Comparison of ENCODE assay signal across 19 mouse cellular contexts in genomic region chr4:149131789-149132565, GRCm38 (mm10). TPM values are rescaled to one million over a fixed set of nuclear protein-coding genes. Genes with fewer than 3 reads are reported as not detected.
DNase-seq lines count a peak whose midpoint lies in the region; ATAC-seq lines count a peak whose summit lies in the region.
"Had no signal": no experiment of that assay in that cellular context is flagged by ENCODE, and none has a peak within 500 bp of the region (broad histone marks: within the 10 kb centered on the region; RNA-seq: fewer than 3 reads in every experiment).

No protein-coding gene starts in this region.

- H3K27ac ChIP-seq in liver, embryonic 12.5 days: peak overlapping the region; percentile 2
- H3K27ac ChIP-seq in heart, embryonic 12.5 days (ENCODE audit: poor library complexity, severe bottlenecking): no peak overlapping the region
- H3K27ac ChIP-seq: embryonic facial prominence, embryonic 15.5 days; forebrain, embryonic 10.5 days; hindbrain, postnatal 0 days had no signal

- no peak for ATAC-seq in megakaryocyte, adult 5-6 weeks (ENCODE audit: poor library complexity, severe bottlenecking)
- ATAC-seq in liver, embryonic 12.5 days: no peak
- ATAC-seq in heart, embryonic 12.5 days (ENCODE audit: insufficient number of reproducible peaks, low FRiP score): no peak
- ATAC-seq: hindbrain, postnatal 0 days had no signal

- peak overlapping the region; percentile 23 for H3K4me3 ChIP-seq in megakaryocyte, embryonic 14.5 days (replicated peaks)
- no peak overlapping the region for H3K4me3 ChIP-seq in liver, embryonic 12.5 days
- no peak overlapping the region for H3K4me3 ChIP-seq in heart, embryonic 12.5 days
- H3K4me3 ChIP-seq: embryonic facial prominence, embryonic 15.5 days; forebrain, embryonic 10.5 days had no signal

- no peaks in the 10 kb centered on the region for H3K9me3 ChIP-seq in megakaryocyte, embryonic 14.5 days
- H3K9me3 ChIP-seq in liver, embryonic 12.5 days (replicated peaks): no peaks in the 10 kb centered on the region
- H3K9me3 ChIP-seq in heart, embryonic 12.5 days (replicated peaks): no peaks in the 10 kb centered on the region
- H3K9me3 ChIP-seq: embryonic facial prominence, embryonic 15.5 days; forebrain, embryonic 10.5 days had no signal

- 82% methylated on average over 21 of the region's 21 CpGs for WGBS in liver, embryonic 12.5 days (ENCODE audit: insufficient replicate concordance)
- WGBS in heart, embryonic 12.5 days: 87% methylated on average over 21 of the region's 21 CpGs

- H3K27me3 ChIP-seq in megakaryocyte, embryonic 14.5 days (replicated peaks): no peaks in the 10 kb centered on the region
- H3K27me3 ChIP-seq in liver, embryonic 12.5 days (replicated peaks): no peaks in the 10 kb centered on the region
- no peaks in the 10 kb centered on the region for H3K27me3 ChIP-seq in heart, embryonic 12.5 days (replicated peaks)
- H3K27me3 ChIP-seq: embryonic facial prominence, embryonic 15.5 days had no signal

- H3K36me3 ChIP-seq in megakaryocyte, embryonic 14.5 days (replicated peaks; ENCODE audit: low read length): peaks cover 33% of the 10 kb centered on the region
- H3K36me3 ChIP-seq in liver, embryonic 12.5 days: peaks cover 57% of the 10 kb centered on the region
- H3K36me3 ChIP-seq in heart, embryonic 12.5 days: peaks cover 44% of the 10 kb centered on the region

- H3K4me2 ChIP-seq in liver, embryonic 12.5 days: no peak overlapping the region
- H3K4me2 ChIP-seq in heart, embryonic 12.5 days: no peak overlapping the region
- H3K4me2 ChIP-seq: embryonic facial prominence, embryonic 15.5 days; heart, embryonic 11.5 days had no signal

- peaks cover 16% of the 10 kb centered on the region for H3K4me1 ChIP-seq in megakaryocyte, embryonic 14.5 days
- H3K4me1 ChIP-seq in liver, embryonic 12.5 days: peaks cover 19% of the 10 kb centered on the region
- H3K4me1 ChIP-seq in heart, embryonic 12.5 days (replicated peaks): peaks cover 8% of the 10 kb centered on the region; the same call in 1 of the 2 replicates

- DNase-seq in spleen, adult 12 weeks (ENCODE audit: low spot score): peak; percentile 23
- DNase-seq in yolk sac, embryonic 10.5 days (ENCODE audit: low spot score): peak; percentile 69
- DNase-seq in adrenal gland, postnatal 36 days: no peak
- DNase-seq in layer of hippocampus, postnatal 10 days (ENCODE audit: low spot score in 2 of 2): no peak
- DNase-seq: cerebellum, adult 11 months; gastrocnemius, postnatal 36 days; heart, postnatal 36 days; kidney, adult 18-20 months; layer of hippocampus, adult 9-11 months; thymus, adult 18-20 months had no signal

- H3K9ac ChIP-seq in liver, embryonic 12.5 days: no peak overlapping the region; the same call in 1 of the 2 replicates
- H3K9ac ChIP-seq in heart, embryonic 12.5 days: no peak overlapping the region
- H3K9ac ChIP-seq: embryonic facial prominence, embryonic 15.5 days had no signal

RNA-seq across cellular contexts. Expression of gene Cort, which starts 5.4 kb away (rescaled TPM):
- polyA plus RNA-seq in megakaryocyte, embryonic 14.5 days (2012; ENCODE audit: insufficient read depth, low replicate concordance): 3.4 TPM in 1 of 2 replicates, not detected in the other
- not detected in 2 replicates for total RNA-seq in megakaryocyte, adult 5-6 weeks (2015)
- total RNA-seq in megakaryocyte, adult 5-6 weeks (2017): 0.51 TPM in 1 of 2 replicates, not detected in the other
- polyA plus RNA-seq in liver, embryonic 12.5 days (2016; fragmentation: Nextera tagmentation; extraction: Ambion mirVana): 0.35 TPM in 1 of 2 replicates, not detected in the other
- 1 to 10 TPM in 1 of 2 experiments, under 1 TPM in 1; 0.66 to 1.2 TPM for total RNA-seq in adrenal gland, postnatal 36 days (2021)
- total RNA-seq in layer of hippocampus, postnatal 10 days (2021): 10 to 100 TPM; 17.8 to 22.2 TPM
- not detected in 2 replicates for polyA plus RNA-seq in heart, embryonic 12.5 days (2016; fragmentation: Nextera tagmentation; extraction: Ambion mirVana)
- total RNA-seq: common myeloid progenitor, adult 5-6 weeks; gastrocnemius, postnatal 36 days; heart, postnatal 36 days had no signal

RNA-seq across cellular contexts. Expression of gene Cenps, which starts 5.5 kb away (rescaled TPM):
- polyA plus RNA-seq in megakaryocyte, embryonic 14.5 days (2012; ENCODE audit: insufficient read depth, low replicate concordance): 7.5 TPM in 1 of 2 replicates, not detected in the other
- 13.0 and 15.8 TPM in 2 replicates for total RNA-seq in megakaryocyte, adult 5-6 weeks (2015)
- total RNA-seq in megakaryocyte, adult 5-6 weeks (2017): 7.7 and 18.6 TPM in 2 replicates
- polyA plus RNA-seq in liver, embryonic 12.5 days (2016; fragmentation: Nextera tagmentation; extraction: Ambion mirVana): 23.2 and 25.9 TPM in 2 replicates
- 10 to 100 TPM; 10.8 to 11.3 TPM for total RNA-seq in adrenal gland, postnatal 36 days (2021)
- total RNA-seq in layer of hippocampus, postnatal 10 days (2021): 10 to 100 TPM; 23.8 to 28.4 TPM
- polyA plus RNA-seq in heart, embryonic 12.5 days (2016; fragmentation: Nextera tagmentation; extraction: Ambion mirVana): 26.9 and 27.9 TPM in 2 replicates

RNA-seq across cellular contexts. Expression of gene Dffa, which starts 28.0 kb away (rescaled TPM):
- polyA plus RNA-seq in megakaryocyte, embryonic 14.5 days (2012; ENCODE audit: insufficient read depth, low replicate concordance): 1.9 and 3.8 TPM in 2 replicates
- 11.5 and 14.6 TPM in 2 replicates for total RNA-seq in megakaryocyte, adult 5-6 weeks (2015)
- 14.8 and 16.7 TPM in 2 replicates for total RNA-seq in megakaryocyte, adult 5-6 weeks (2017)
- polyA plus RNA-seq in liver, embryonic 12.5 days (2016; fragmentation: Nextera tagmentation; extraction: Ambion mirVana): 24.4 and 25.3 TPM in 2 replicates
- 10 to 100 TPM; 19.0 to 22.8 TPM for total RNA-seq in adrenal gland, postnatal 36 days (2021)
- 10 to 100 TPM; 42.4 to 47.3 TPM for total RNA-seq in layer of hippocampus, postnatal 10 days (2021)
- polyA plus RNA-seq in heart, embryonic 12.5 days (2016; fragmentation: Nextera tagmentation; extraction: Ambion mirVana): 37.8 and 39.9 TPM in 2 replicates

RNA-seq across cellular contexts. Expression of gene Pex14, which starts 32.3 kb away (rescaled TPM):
- 40.1 and 45.3 TPM in 2 replicates for polyA plus RNA-seq in megakaryocyte, embryonic 14.5 days (2012; ENCODE audit: insufficient read depth, low replicate concordance)
- 7.7 and 7.8 TPM in 2 replicates for total RNA-seq in megakaryocyte, adult 5-6 weeks (2015)
- total RNA-seq in megakaryocyte, adult 5-6 weeks (2017): 10.7 and 12.3 TPM in 2 replicates
- 31.8 and 34.7 TPM in 2 replicates for polyA plus RNA-seq in liver, embryonic 12.5 days (2016; fragmentation: Nextera tagmentation; extraction: Ambion mirVana)
- 10 to 100 TPM; 61.6 to 76.4 TPM for total RNA-seq in adrenal gland, postnatal 36 days (2021)
- total RNA-seq in layer of hippocampus, postnatal 10 days (2021): 10 to 100 TPM; 32.2 to 33.2 TPM
- 44.1 and 44.3 TPM in 2 replicates for polyA plus RNA-seq in heart, embryonic 12.5 days (2016; fragmentation: Nextera tagmentation; extraction: Ambion mirVana)

RNA-seq across cellular contexts. Expression of gene Pgd, which starts 34.6 kb away (rescaled TPM):
- polyA plus RNA-seq in megakaryocyte, embryonic 14.5 days (2012; ENCODE audit: insufficient read depth, low replicate concordance): 102 and 133 TPM in 2 replicates
- 163 and 175 TPM in 2 replicates for total RNA-seq in megakaryocyte, adult 5-6 weeks (2015)
- total RNA-seq in megakaryocyte, adult 5-6 weeks (2017): 146 and 161 TPM in 2 replicates
- polyA plus RNA-seq in liver, embryonic 12.5 days (2016; fragmentation: Nextera tagmentation; extraction: Ambion mirVana): 88.5 and 91.3 TPM in 2 replicates
- 100 to 1,000 TPM; 304 to 318 TPM for total RNA-seq in adrenal gland, postnatal 36 days (2021)
- total RNA-seq in layer of hippocampus, postnatal 10 days (2021): 10 to 100 TPM; 52.0 to 52.1 TPM
- 90.0 and 91.1 TPM in 2 replicates for polyA plus RNA-seq in heart, embryonic 12.5 days (2016; fragmentation: Nextera tagmentation; extraction: Ambion mirVana)

Comparison
In these comparisons a context has a peak if more than half of its experiments do, and no peak if none do; other contexts are left out.
1. DNase-seq: peak in spleen, adult 12 weeks (single experiment) and yolk sac, embryonic 10.5 days (single experiment); none in adrenal gland, postnatal 36 days (0 of 2) and layer of hippocampus, postnatal 10 days (0 of 2).
2. RNA of gene Cort, which starts 5.4 kb away (total RNA-seq): 17.8 to 22.2 TPM in layer of hippocampus, postnatal 10 days; 0.66 to 1.2 TPM in adrenal gland, postnatal 36 days and 0.51 TPM in megakaryocyte, adult 5-6 weeks; every median in the first group is over 4 times any median in the second.